26 mouse cellular contexts compared by ENCODE assay signal in genomic region chr6:51603691-51604090, GRCm38 (mm10).
DNase-seq lines count a peak whose midpoint lies in the region; ATAC-seq and TF ChIP-seq lines count a peak whose summit lies in the region.
"Had no signal": no experiment of that assay in that cellular context is flagged by ENCODE, and none has a peak within 500 bp of the region (broad histone marks: within the 10 kb centered on the region; RNA-seq: fewer than 3 reads in every experiment).

No protein-coding gene starts in this region.

- no peak for TF ChIP-seq CTCF in midbrain, postnatal 0 days (IDR thresholded peaks at IDR 0.05)

- H3K36me3 ChIP-seq in hindbrain, embryonic 14.5 days (replicated peaks; ENCODE audit: control insufficient read depth, insufficient read depth), result no peaks in the 10 kb centered on the region
- H3K36me3 ChIP-seq in hindbrain, embryonic 10.5 days, result no peaks in the 10 kb centered on the region
- no peaks in the 10 kb centered on the region for H3K36me3 ChIP-seq in midbrain, embryonic 15.5 days (replicated peaks)
- no peaks in the 10 kb centered on the region for H3K36me3 ChIP-seq in midbrain, postnatal 0 days (ENCODE audit: insufficient read depth, low read length)
- H3K36me3 ChIP-seq: forebrain, embryonic 15.5 days; limb, embryonic 10.5 days; limb, embryonic 15.5 days; liver, embryonic 13.5 days; neural tube, embryonic 13.5 days had no signal

- peaks cover 20% of the 10 kb centered on the region for H3K4me1 ChIP-seq in hindbrain, embryonic 14.5 days (replicated peaks; ENCODE audit: control insufficient read depth, insufficient read depth, low read length)
- H3K4me1 ChIP-seq in hindbrain, embryonic 10.5 days (replicated peaks), result peaks cover 40% of the 10 kb centered on the region
- peaks cover 40% of the 10 kb centered on the region for H3K4me1 ChIP-seq in midbrain, embryonic 15.5 days
- H3K4me1 ChIP-seq in midbrain, postnatal 0 days (ENCODE audit: insufficient read depth, low read length), result peaks cover 4% of the 10 kb centered on the region; the same call in 1 of the 2 replicates
- H3K4me1 ChIP-seq: limb, embryonic 15.5 days; liver, embryonic 13.5 days had no signal

- peak overlapping the region; percentile 60 for H3K27ac ChIP-seq in hindbrain, embryonic 14.5 days
- no peak overlapping the region; the same call in 1 of the 2 replicates for H3K27ac ChIP-seq in hindbrain, embryonic 10.5 days
- H3K27ac ChIP-seq in midbrain, embryonic 15.5 days, result peak overlapping the region; percentile 39; the same call in 1 of the 2 replicates
- H3K27ac ChIP-seq in midbrain, postnatal 0 days (ENCODE audit: low read depth, low read length), result no peak overlapping the region
- H3K27ac ChIP-seq: gastrocnemius, adult 2 months; limb, embryonic 10.5 days; limb, embryonic 15.5 days; liver, embryonic 13.5 days; neural tube, embryonic 13.5 days had no signal

- no peaks in the 10 kb centered on the region for H3K9me3 ChIP-seq in hindbrain, embryonic 14.5 days (ENCODE audit: control insufficient read depth, low read length)
- no peaks in the 10 kb centered on the region for H3K9me3 ChIP-seq in hindbrain, embryonic 10.5 days
- H3K9me3 ChIP-seq in midbrain, embryonic 15.5 days, result no peaks in the 10 kb centered on the region
- H3K9me3 ChIP-seq in midbrain, postnatal 0 days (ENCODE audit: low read length), result no peaks in the 10 kb centered on the region
- H3K9me3 ChIP-seq: forebrain, embryonic 15.5 days; limb, embryonic 10.5 days; limb, embryonic 15.5 days; liver, embryonic 13.5 days had no signal

- H3K4me2 ChIP-seq in hindbrain, embryonic 14.5 days (replicated peaks), result no peak overlapping the region
- H3K4me2 ChIP-seq in midbrain, embryonic 15.5 days, result no peak overlapping the region
- no peak overlapping the region for H3K4me2 ChIP-seq in midbrain, postnatal 0 days (ENCODE audit: low read depth, low read length, poor library complexity, severe bottlenecking)
- H3K4me2 ChIP-seq: forebrain, embryonic 15.5 days; limb, embryonic 15.5 days; liver, embryonic 13.5 days; neural tube, embryonic 13.5 days had no signal

- no peak overlapping the region for H3K4me3 ChIP-seq in hindbrain, embryonic 14.5 days (replicated peaks; ENCODE audit: low read length)
- H3K4me3 ChIP-seq in hindbrain, embryonic 10.5 days, result no peak overlapping the region
- no peak overlapping the region for H3K4me3 ChIP-seq in midbrain, embryonic 15.5 days
- H3K4me3 ChIP-seq in midbrain, postnatal 0 days (ENCODE audit: low read depth, low read length), result no peak overlapping the region
- H3K4me3 ChIP-seq: forebrain, embryonic 15.5 days; gastrocnemius, adult 2 months; limb, embryonic 10.5 days; limb, embryonic 15.5 days; liver, embryonic 13.5 days; neural tube, embryonic 13.5 days had no signal

- H3K27me3 ChIP-seq in hindbrain, embryonic 14.5 days (ENCODE audit: control insufficient read depth, insufficient read depth, low read length), result no peaks in the 10 kb centered on the region
- peaks cover 5% of the 10 kb centered on the region; the same call in 1 of the 2 replicates for H3K27me3 ChIP-seq in hindbrain, embryonic 10.5 days (ENCODE audit: insufficient read depth, poor library complexity, severe bottlenecking)
- H3K27me3 ChIP-seq in midbrain, embryonic 15.5 days (replicated peaks), result no peaks in the 10 kb centered on the region
- no peaks in the 10 kb centered on the region for H3K27me3 ChIP-seq in midbrain, postnatal 0 days (ENCODE audit: insufficient read depth, low read length)
- H3K27me3 ChIP-seq: CH12.LX; forebrain, embryonic 15.5 days; limb, embryonic 15.5 days; neural tube, embryonic 13.5 days had no signal

- no peak for DNase-seq in hindbrain, embryonic 14.5 days (ENCODE audit: low spot score)
- DNase-seq in hindbrain, embryonic 10.5 days (ENCODE audit: low spot score), result no peak
- no peak for DNase-seq in midbrain, postnatal 0 days (ENCODE audit: low spot score)
- no peak for DNase-seq in urinary bladder, adult 2 months (ENCODE audit: low spot score)
- DNase-seq in gastrocnemius, adult 18-20 months (ENCODE audit: low spot score), result no peak
- DNase-seq: adrenal gland, adult 8-10 months; cerebellum, adult 8-10 months; cerebellum, postnatal 25 days; gastrocnemius, adult 2 months; gastrocnemius, postnatal 36 days; heart, postnatal 14 days; kidney, adult 9 months; kidney, postnatal 10 days; layer of hippocampus, postnatal 36 days; liver, embryonic 13.5 days; lung, adult 18-20 months; lung, postnatal 4 days had no signal

- WGBS in hindbrain, embryonic 14.5 days, result 89% methylated on average over 10 of the region's 10 CpGs
- 91% methylated on average over 10 of the region's 10 CpGs for WGBS in hindbrain, embryonic 10.5 days
- 82% methylated on average over 10 of the region's 10 CpGs for whole genome bisulfite sequencing in midbrain, embryonic 15.5 days
- WGBS in midbrain, postnatal 0 days, result 89% methylated on average over 10 of the region's 10 CpGs

- H3K9ac ChIP-seq in hindbrain, embryonic 14.5 days, result no peak overlapping the region
- no peak overlapping the region for H3K9ac ChIP-seq in midbrain, embryonic 15.5 days
- H3K9ac ChIP-seq in midbrain, postnatal 0 days (replicated peaks; ENCODE audit: low read length, poor library complexity, severe bottlenecking), result no peak overlapping the region
- H3K9ac ChIP-seq: forebrain, embryonic 15.5 days; limb, embryonic 15.5 days; liver, embryonic 13.5 days; neural tube, embryonic 13.5 days had no signal

- ATAC-seq in hindbrain, embryonic 14.5 days (ENCODE audit: low FRiP score), result no peak
- no peak for ATAC-seq in midbrain, embryonic 15.5 days (replicated peaks)
- ATAC-seq in midbrain, postnatal 0 days (ENCODE audit: low FRiP score), result no peak
- peak; percentile 65 to 78 for ATAC-seq in hematopoietic stem cell, adult 5-6 weeks (replicated peaks in 1 of 2; ENCODE audit: insufficient read depth in 1 of 2, low FRiP score in 2 of 2, low TSS enrichment in 1 of 2, low read depth in 1 of 2, poor library complexity in 2 of 2, severe bottlenecking in 2 of 2)
- ATAC-seq: forebrain, embryonic 15.5 days; intestine, postnatal 0 days; lung, postnatal 0 days had no signal

Comparison
In these comparisons a context has a peak if more than half of its experiments do, and no peak if none do; other contexts are left out.
1. H3K27ac ChIP-seq: peak in hindbrain, embryonic 14.5 days (single experiment) and midbrain, embryonic 15.5 days (single experiment); none in hindbrain, embryonic 10.5 days (single experiment) and midbrain, postnatal 0 days (single experiment).
2. ATAC-seq: peak in hematopoietic stem cell, adult 5-6 weeks (2 of 2); none in hindbrain, embryonic 14.5 days (single experiment), midbrain, embryonic 15.5 days (single experiment) and midbrain, postnatal 0 days (single experiment).